Mouse (Mus musculus): Measurements from ENCODE around the gene Cspg5. TPM values are rescaled to one million over a fixed set of nuclear protein-coding genes. Genes with fewer than 3 reads are reported as not detected.

Cspg5 gene
- polyA plus RNA-seq, 1 experiment = 390 TPM

- peak in 1 of 2 experiments; percentile 74 for DNase-seq (ENCODE audit: extremely low spot score in 1 of 2, low spot score in 1 of 2)
These were observed 6.4 kb downstream of the Cspg5 start for GRCm38 (mm10) chr9:110249823-110250543.

DNA sequence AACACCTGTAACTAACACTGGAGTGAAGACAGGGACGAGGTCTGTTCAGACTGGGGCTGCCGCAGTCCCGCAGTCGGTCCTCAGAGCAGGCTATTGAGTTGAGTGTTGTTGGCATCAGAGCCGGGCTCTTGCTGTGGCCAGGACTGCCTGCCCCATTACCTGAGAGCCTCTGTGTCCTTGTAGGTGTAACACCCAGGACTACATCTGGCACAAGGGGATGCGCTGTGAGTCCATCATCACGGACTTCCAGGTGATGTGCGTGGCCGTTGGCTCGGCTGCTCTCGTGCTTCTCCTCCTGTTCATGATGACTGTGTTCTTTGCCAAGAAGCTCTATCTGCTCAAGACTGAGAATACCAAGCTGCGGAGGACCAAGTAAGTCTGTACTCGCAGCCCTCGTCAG, 7.2 kb downstream of the Cspg5 start:
- DNase-seq (ENCODE audit: extremely low spot score in 1 of 2, low spot score in 1 of 2) = peak in 1 of 2 experiments; percentile 38

- no peak for DNase-seq (ENCODE audit: extremely low spot score in 1 of 2, low spot score in 1 of 2)
These were observed 11.9 kb downstream of the Cspg5 start for GRCm38 (mm10) chr9:110255407-110256019.

DNA sequence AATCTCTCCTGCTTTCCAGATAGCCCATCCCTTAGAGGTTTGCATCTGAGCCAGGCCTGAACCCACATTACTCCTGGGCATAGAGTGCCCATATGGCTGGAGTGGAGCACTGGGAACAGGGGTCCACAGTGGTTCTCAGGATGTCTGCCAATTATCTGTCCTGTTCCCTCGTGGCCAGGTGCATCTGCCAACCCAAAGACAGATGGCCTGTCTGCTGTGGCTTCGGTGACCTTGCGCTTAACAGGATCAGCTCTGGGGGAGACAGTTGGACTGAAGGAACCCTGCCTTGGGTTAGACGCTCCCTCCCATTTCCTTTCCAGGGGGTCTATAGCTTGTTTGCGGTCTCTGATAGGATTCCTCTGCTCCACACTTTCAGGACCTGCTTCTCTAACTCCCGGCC, 15.1 kb downstream of the Cspg5 start:
- no peak for DNase-seq (ENCODE audit: extremely low spot score in 1 of 2, low spot score in 1 of 2)

GRCm38 (mm10) chr9:110259118-110259517, 15.5 kb downstream of the Cspg5 start:
- no peak for DNase-seq (ENCODE audit: extremely low spot score in 1 of 2, low spot score in 1 of 2)

- DNase-seq (ENCODE audit: extremely low spot score in 1 of 2, low spot score in 1 of 2) = no peak
These were observed 19.6 kb downstream of the Cspg5 start for GRCm38 (mm10) chr9:110263181-110263580.

DNA sequence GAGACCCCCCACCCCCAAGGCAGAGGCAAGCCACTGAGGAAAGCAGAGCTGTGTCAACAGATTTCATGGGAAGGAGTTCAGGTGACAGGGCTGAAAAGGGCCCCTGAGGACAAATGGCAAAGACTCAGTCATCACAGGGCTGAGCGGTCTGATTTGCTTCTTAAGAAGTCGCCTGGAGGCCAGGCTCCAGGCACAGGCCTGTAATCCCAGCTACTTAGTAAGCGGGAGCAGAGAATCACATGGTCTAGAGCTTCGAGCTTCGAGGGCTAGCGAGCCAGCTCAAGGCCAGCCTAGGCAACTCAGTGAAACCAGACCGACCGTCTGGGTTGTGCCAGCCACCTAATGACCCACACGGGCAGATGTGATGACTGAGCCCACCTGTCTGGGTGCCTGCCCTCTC, 21.4 kb downstream of the Cspg5 start:
- no peak for DNase-seq (ENCODE audit: extremely low spot score in 1 of 2, low spot score in 1 of 2)

GRCm38 (mm10) chr9:110268416-110268815, 24.8 kb downstream of the Cspg5 start:
- DNase-seq (ENCODE audit: extremely low spot score in 1 of 2, low spot score in 1 of 2) = no peak

- DNase-seq (ENCODE audit: extremely low spot score in 1 of 2, low spot score in 1 of 2) = no peak
These were observed 28.7 kb downstream of the Cspg5 start for GRCm38 (mm10) chr9:110272330-110272729.

DNA sequence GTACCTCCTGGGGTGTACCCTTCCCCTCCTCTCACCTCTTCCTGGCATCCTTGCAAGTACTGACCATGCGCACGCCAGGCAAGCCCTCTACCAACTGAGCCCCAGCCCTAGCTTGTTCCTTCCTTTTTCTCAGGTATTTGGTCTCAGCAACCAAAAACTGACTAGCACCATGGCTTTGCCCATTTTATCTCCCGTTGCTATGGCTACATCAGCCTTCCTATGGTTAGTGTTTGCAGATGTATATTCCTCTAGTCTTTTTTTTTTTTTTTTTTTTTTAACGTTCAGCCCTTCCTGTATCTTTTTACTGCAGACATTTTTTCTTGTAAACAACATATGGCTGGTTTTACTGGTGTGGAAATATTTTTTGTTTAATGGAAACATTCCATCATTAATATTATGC, 29.9 kb downstream of the Cspg5 start:
- no peak for DNase-seq (ENCODE audit: extremely low spot score in 1 of 2, low spot score in 1 of 2)

- no peak for DNase-seq (ENCODE audit: extremely low spot score in 1 of 2, low spot score in 1 of 2)
These were observed 32.3 kb downstream of the Cspg5 start for GRCm38 (mm10) chr9:110275882-110276281.

DNA sequence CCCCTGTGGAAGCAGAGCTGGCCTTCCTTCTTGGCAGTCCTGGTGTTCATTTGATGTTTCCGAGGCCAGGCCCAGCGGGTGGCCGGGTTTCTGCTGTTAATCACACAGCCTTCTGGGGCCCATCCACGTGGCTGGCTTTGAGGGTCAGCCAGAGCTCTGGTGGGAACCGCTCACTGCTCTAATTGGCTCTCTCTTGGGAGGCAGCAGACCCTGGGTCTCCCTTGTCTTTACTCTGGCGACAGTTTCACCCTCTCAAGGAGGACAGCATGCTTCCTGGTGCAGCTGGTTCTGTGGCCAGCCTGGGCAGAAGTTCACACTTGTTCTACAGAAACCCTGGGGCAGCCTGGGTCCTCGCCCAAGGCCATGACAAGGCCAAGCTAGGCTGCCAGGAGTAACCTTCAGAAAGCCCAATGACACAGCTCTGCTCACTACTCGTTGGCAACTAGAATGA, 33.9 kb downstream of the Cspg5 start:
- peak; percentile 72 to 74 for DNase-seq (ENCODE audit: extremely low spot score in 1 of 2, low spot score in 1 of 2)

DNA sequence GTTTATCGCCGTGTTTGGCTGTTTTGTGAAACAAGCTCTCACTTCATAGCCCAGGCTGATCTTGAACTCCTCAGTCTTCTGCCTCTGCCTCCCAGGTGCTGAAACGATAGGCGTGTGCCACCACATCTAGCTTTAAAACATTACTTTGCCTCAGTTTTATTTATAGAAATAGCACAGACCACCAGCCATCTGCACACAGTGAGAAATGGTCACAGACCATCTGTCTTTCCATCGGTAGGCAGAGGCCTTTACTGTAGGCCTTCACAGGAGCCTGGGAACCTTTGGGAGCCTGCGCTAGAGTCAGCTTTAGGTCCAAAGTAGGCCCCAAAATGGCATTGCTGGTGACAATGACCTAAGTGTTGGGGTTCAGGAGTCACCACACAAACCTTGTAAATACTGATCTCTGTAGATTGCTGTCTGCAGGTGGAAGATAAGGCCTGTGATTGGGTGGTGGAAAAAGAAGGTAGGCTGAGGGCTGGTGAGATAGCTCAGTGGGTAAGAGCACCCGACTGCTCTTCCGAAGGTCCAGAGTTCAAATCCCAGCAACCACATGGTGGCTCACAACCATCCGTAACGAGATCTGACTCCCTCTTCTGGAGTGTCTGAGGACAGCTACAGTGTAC, 40.6 kb downstream of the Cspg5 start:
- peak in 1 of 2 experiments; percentile 46 for DNase-seq (ENCODE audit: extremely low spot score in 1 of 2, low spot score in 1 of 2)

DNA sequence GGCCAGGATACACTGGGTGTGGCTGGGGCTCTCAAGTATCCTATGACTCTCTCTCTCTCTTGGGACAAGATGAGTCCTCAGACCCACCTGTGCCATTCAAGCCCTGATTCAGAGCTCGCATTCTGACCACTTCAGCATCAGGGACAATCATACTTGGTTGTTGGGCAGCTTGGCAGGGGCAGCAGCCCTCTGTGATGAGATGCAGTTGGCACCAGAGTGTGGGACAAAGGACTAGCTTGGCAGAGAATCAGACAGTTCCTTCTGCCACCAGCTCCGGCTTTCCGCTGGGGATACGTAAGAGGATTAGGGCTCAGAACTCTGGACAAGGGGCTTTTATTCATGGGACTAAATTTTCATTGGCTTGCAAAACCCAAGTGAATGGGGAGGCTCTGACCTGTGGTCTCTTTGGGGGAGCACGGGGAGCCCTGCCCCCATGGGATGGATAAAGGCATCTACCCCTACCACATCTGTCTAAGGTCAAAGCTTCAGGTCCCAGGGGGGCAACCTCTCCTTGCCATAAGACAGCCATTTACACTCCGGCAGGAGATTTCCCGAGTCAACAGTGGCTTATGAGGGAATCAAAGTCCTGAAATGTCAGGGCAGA, 43.8 kb downstream of the Cspg5 start:
- DNase-seq (ENCODE audit: extremely low spot score in 1 of 2, low spot score in 1 of 2) = peak; percentile 45 to 66

- DNase-seq (ENCODE audit: extremely low spot score in 1 of 2, low spot score in 1 of 2) = peak in 1 of 2 experiments; percentile 41
These were observed 49.7 kb downstream of the Cspg5 start for GRCm38 (mm10) chr9:110293254-110293718.

- DNase-seq (ENCODE audit: extremely low spot score in 1 of 2, low spot score in 1 of 2) = peak in 1 of 2 experiments; percentile 58
These were observed 50.4 kb downstream of the Cspg5 start for GRCm38 (mm10) chr9:110293873-110294415.

DNA sequence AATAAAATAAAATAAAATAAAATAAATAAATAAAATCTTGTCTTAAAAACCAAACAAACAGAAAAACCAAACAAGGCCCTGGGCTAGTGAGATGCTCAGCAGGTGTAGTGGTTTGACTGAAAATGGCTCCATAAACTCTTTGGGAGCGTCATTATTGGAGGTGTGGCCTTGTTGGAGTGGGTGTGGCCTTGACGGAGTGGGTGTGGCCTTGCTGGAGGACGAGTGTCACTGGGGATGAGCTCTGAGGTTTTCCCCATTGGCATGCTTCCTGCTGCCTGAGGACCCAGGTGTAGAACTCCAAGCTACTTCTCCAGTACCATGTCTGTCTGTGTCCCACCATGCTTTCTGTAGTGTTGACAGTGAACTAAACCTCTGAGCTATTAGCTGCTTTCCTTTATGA, 51.2 kb downstream of the Cspg5 start:
- DNase-seq (ENCODE audit: extremely low spot score in 1 of 2, low spot score in 1 of 2) = no peak

- DNase-seq (ENCODE audit: extremely low spot score in 1 of 2, low spot score in 1 of 2) = peak; percentile 77 to 96
These were observed 53.5 kb downstream of the Cspg5 start for GRCm38 (mm10) chr9:110296867-110297627.

- DNase-seq (ENCODE audit: extremely low spot score in 1 of 2, low spot score in 1 of 2) = peak in 1 of 2 experiments; percentile 37
These were observed 60.9 kb downstream of the Cspg5 start for GRCm38 (mm10) chr9:110304516-110304915.
